Mouse (Mus musculus) gastrocnemius, postnatal 36 days (tissue): Measurements from ENCODE around the gene Kmt2b. TPM values are rescaled to one million over a fixed set of nuclear protein-coding genes. Genes with fewer than 3 reads are reported as not detected.

Experiments
- microRNA-seq, 2 experiments: library from miRNA; unstranded; fragments of <30 nt; microRNA quantifications; one replicate each; pipeline ENCODE4 v1.2.0; 2021
- total RNA-seq, 2 experiments: library from RNA; stranded (reverse); gene quantifications; 2 replicates each; pipeline ENCODE4 v1.2.3; 2021

Gene Kmt2b
- total RNA-seq, 2 experiments from 2014 or later, result 13.4 to 16.0 TPM

Small RNAs within 50 kb of the gene (microRNA-seq; reads per million reads assigned to microRNA genes)
- gene Gm38670, result 1.1 to 1.5 reads per million in 2 experiments
- gene Mir3569, result 0 to 1.5 reads per million in 2 experiments

Other genes starting within 250 kb of the Kmt2b start
- gene Lrfn3, start 226.0 kb downstream of the Kmt2b start, total RNA-seq, result 1 to 10 TPM; 2.9 to 3.2 TPM
- gene Tyrobp, start 175.0 kb downstream of the Kmt2b start, total RNA-seq, result 1 to 10 TPM; 2.9 to 5.7 TPM
- gene Hcst, start 168.9 kb downstream of the Kmt2b start, total RNA-seq, result under 1 TPM in 1 of 2 experiments, not detected in 1; 0.86 TPM
- gene Nfkbid, start 167.0 kb downstream of the Kmt2b start, total RNA-seq, result under 1 TPM; 0.12 to 0.20 TPM
- 1 to 10 TPM in 1 of 2 experiments, under 1 TPM in 1; 0.62 to 1.0 TPM for gene Aplp1, start 143.2 kb downstream of the Kmt2b start, total RNA-seq
- gene Kirrel2, start 131.0 kb downstream of the Kmt2b start, total RNA-seq, result not detected
- not detected for gene Nphs1, start 130.4 kb downstream of the Kmt2b start, total RNA-seq
- not detected for gene Prodh2, start 95.1 kb downstream of the Kmt2b start, total RNA-seq
- gene Arhgap33, start 53.7 kb downstream of the Kmt2b start, total RNA-seq, result 1 to 10 TPM in 1 of 2 experiments, under 1 TPM in 1; 0.49 to 1.0 TPM
- gene Hspb6, start 36.5 kb downstream of the Kmt2b start, total RNA-seq, result 1,000 to 10,000 TPM; 1,132 to 1,502 TPM
- gene Proser3, start 36.4 kb downstream of the Kmt2b start, total RNA-seq, result 1 to 10 TPM; 3.3 to 8.2 TPM
- gene Lin37, start 28.9 kb downstream of the Kmt2b start, total RNA-seq, result 10 to 100 TPM in 1 of 2 experiments, 1 to 10 TPM in 1; 9.6 to 12.4 TPM
- 10 to 100 TPM; 51.8 to 52.3 TPM for gene U2af1l4, start 25.4 kb downstream of the Kmt2b start, total RNA-seq
- gene Gm49396, start 25.4 kb downstream of the Kmt2b start, total RNA-seq, result 1 to 10 TPM; 1.8 TPM
- 10 to 100 TPM; 95.1 to 99.1 TPM for gene Psenen, start 25.1 kb downstream of the Kmt2b start, total RNA-seq
- gene Igflr1, start 23.3 kb downstream of the Kmt2b start, total RNA-seq, result under 1 TPM in 1 of 2 experiments, not detected in 1; 0.38 TPM
- not detected for gene Zbtb32, start 10.2 kb upstream of the Kmt2b start, total RNA-seq
- gene Upk1a, start 24.1 kb upstream of the Kmt2b start, total RNA-seq, result not detected
- 1,000 to 10,000 TPM; 1,738 to 1,902 TPM for gene Cox6b1, start 37.4 kb upstream of the Kmt2b start, total RNA-seq
- not detected for gene Etv2, start 47.1 kb upstream of the Kmt2b start, total RNA-seq
- 10 to 100 TPM; 35.7 to 38.1 TPM for gene Rbm42, start 61.6 kb upstream of the Kmt2b start, total RNA-seq
- gene Haus5, start 76.3 kb upstream of the Kmt2b start, total RNA-seq, result 1 to 10 TPM; 2.9 to 3.2 TPM
- gene Pmis2, start 82.9 kb upstream of the Kmt2b start, total RNA-seq, result 1 to 10 TPM; 2.5 to 2.7 TPM
- gene 2200002J24Rik, start 110.2 kb upstream of the Kmt2b start, total RNA-seq, result not detected
- gene Atp4a, start 123.5 kb upstream of the Kmt2b start, total RNA-seq, result under 1 TPM; 0.27 to 0.28 TPM
- 100 to 1,000 TPM; 251 to 273 TPM for gene Tmem147, start 140.8 kb upstream of the Kmt2b start, total RNA-seq
- gene Gapdhs, start 155.0 kb upstream of the Kmt2b start, total RNA-seq, result not detected
- 1 to 10 TPM; 1.7 to 3.9 TPM for gene Sbsn, start 162.7 kb upstream of the Kmt2b start, total RNA-seq
- under 1 TPM in 1 of 2 experiments, not detected in 1; 0.56 TPM for gene Dmkn, start 175.0 kb upstream of the Kmt2b start, total RNA-seq
- gene Krtdap, start 199.2 kb upstream of the Kmt2b start, total RNA-seq, result not detected
- under 1 TPM in 1 of 2 experiments, not detected in 1; 0.35 TPM for gene Ffar2, start 235.0 kb upstream of the Kmt2b start, total RNA-seq